Mouse (Mus musculus): ENCODE measurements around the gene Cryab. TPM values are rescaled to one million over a fixed set of nuclear protein-coding genes. Genes with fewer than 3 reads are reported as not detected.

Gene Cryab
- polyA plus RNA-seq, 1 experiment from 2014 or later = 233 TPM

GRCm38 (mm10) chr9:50722451-50722911, 28.6 kb upstream of the Cryab start:
- WGBS = 55% methylated on average over 8 of the region's 8 CpGs
- DNase-seq (ENCODE audit: low spot score) (no peak), ATAC-seq (replicated peaks; ENCODE audit: low FRiP score, low read depth) (no peak)

GRCm38 (mm10) chr9:50723406-50723805, 27.7 kb upstream of the Cryab start:
- 0 out of 2 replicates have a peak overlapping the region, but pooled peaks have one; percentile 21 for H3K4me2 ChIP-seq (ENCODE audit: low read length)
- WGBS = 44% methylated on average over 7 of the region's 7 CpGs
- H3K27ac ChIP-seq = no peak overlapping the region
- H3K4me1 ChIP-seq (replicated peaks; ENCODE audit: insufficient read depth, low read length) = 0 out of 2 replicates have a peak, but pooled peaks cover 5% of the 10 kb centered on the region
- ATAC-seq (replicated peaks; ENCODE audit: low FRiP score, low read depth) (no peak), DNase-seq (ENCODE audit: low spot score) (peak; percentile 37)
- no peaks in the 10 kb centered on the region for H3K27me3 ChIP-seq (ENCODE audit: insufficient read depth, low read length)
- H3K9ac ChIP-seq (ENCODE audit: low read depth, low read length) = no peak overlapping the region
- no peak for TF ChIP-seq CTCF (IDR thresholded peaks at IDR 0.05; ENCODE audit: low read depth)
- no peak overlapping the region for H3K4me3 ChIP-seq (replicated peaks; ENCODE audit: low read depth, low read length)
- H3K9me3 ChIP-seq (replicated peaks; ENCODE audit: low read length) = no peaks in the 10 kb centered on the region
- no peaks in the 10 kb centered on the region for H3K36me3 ChIP-seq (ENCODE audit: insufficient read depth, low read length)

More at GRCm38 (mm10) chr9:50722451-50722911, 28.6 kb upstream of the Cryab start:
- H3K9me3 ChIP-seq (replicated peaks; ENCODE audit: low read length) = no peaks in the 10 kb centered on the region
- TF ChIP-seq CTCF (IDR thresholded peaks at IDR 0.05; ENCODE audit: low read depth) = no peak
- H3K9ac ChIP-seq (ENCODE audit: low read depth, low read length) = no peak overlapping the region
- no peak overlapping the region for H3K27ac ChIP-seq
- H3K4me3 ChIP-seq (replicated peaks; ENCODE audit: low read depth, low read length) = no peak overlapping the region
- no peak overlapping the region for H3K4me2 ChIP-seq (ENCODE audit: low read length)
- 0 out of 2 replicates have a peak, but pooled peaks cover 4% of the 10 kb centered on the region for H3K4me1 ChIP-seq (replicated peaks; ENCODE audit: insufficient read depth, low read length)
- no peaks in the 10 kb centered on the region for H3K36me3 ChIP-seq (ENCODE audit: insufficient read depth, low read length)
- H3K27me3 ChIP-seq (ENCODE audit: insufficient read depth, low read length) = no peaks in the 10 kb centered on the region

- WGBS = 81% methylated on average over 2 of the region's 2 CpGs
- H3K4me1 ChIP-seq (replicated peaks; ENCODE audit: insufficient read depth, low read length) = 0 out of 2 replicates have a peak, but pooled peaks cover 7% of the 10 kb centered on the region
- H3K4me3 ChIP-seq (replicated peaks; ENCODE audit: low read depth, low read length) = no peak overlapping the region
- H3K27ac ChIP-seq = no peak overlapping the region
- ATAC-seq (replicated peaks; ENCODE audit: low FRiP score, low read depth) = no peak
- no peaks in the 10 kb centered on the region for H3K27me3 ChIP-seq (ENCODE audit: insufficient read depth, low read length)
- TF ChIP-seq CTCF (IDR thresholded peaks at IDR 0.05; ENCODE audit: low read depth) = no peak
- H3K36me3 ChIP-seq (ENCODE audit: insufficient read depth, low read length) = no peaks in the 10 kb centered on the region
- H3K4me2 ChIP-seq (ENCODE audit: low read length) = no peak overlapping the region
- H3K9me3 ChIP-seq (replicated peaks; ENCODE audit: low read length) = no peaks in the 10 kb centered on the region
- no peak for DNase-seq (ENCODE audit: low spot score)
- H3K9ac ChIP-seq (ENCODE audit: low read depth, low read length) = no peak overlapping the region
Measured at GRCm38 (mm10) chr9:50724147-50724546, 27.0 kb upstream of the Cryab start.

GRCm38 (mm10) chr9:50724661-50725330, 26.3 kb upstream of the Cryab start:
- Histone ChIP-seq H3K36me3 (ENCODE audit: insufficient read depth, low read length) (no peaks in the 10 kb centered on the region), H3K4me1 (replicated peaks; ENCODE audit: insufficient read depth, low read length) (0 out of 2 replicates have a peak, but pooled peaks cover 11% of the 10 kb centered on the region), H3K27ac (no peak overlapping the region), H3K9ac (ENCODE audit: low read depth, low read length) (no peak overlapping the region), H3K4me3 (replicated peaks; ENCODE audit: low read depth, low read length) (no peak overlapping the region), H3K27me3 (ENCODE audit: insufficient read depth, low read length) (no peaks in the 10 kb centered on the region), H3K9me3 (replicated peaks; ENCODE audit: low read length) (no peaks in the 10 kb centered on the region), H3K4me2 (ENCODE audit: low read length) (no peak overlapping the region)
- no peak for ATAC-seq (replicated peaks; ENCODE audit: low FRiP score, low read depth)
- WGBS = 40% methylated on average over 3 of the region's 3 CpGs
- no peak for TF ChIP-seq CTCF (IDR thresholded peaks at IDR 0.05; ENCODE audit: low read depth)
- DNase-seq (ENCODE audit: low spot score) = no peak

GRCm38 (mm10) chr9:50725921-50726590, 25.1 kb upstream of the Cryab start:
- 0 out of 2 replicates have a peak, but pooled peaks cover 11% of the 10 kb centered on the region for H3K4me1 ChIP-seq (replicated peaks; ENCODE audit: insufficient read depth, low read length)
- H3K4me2 ChIP-seq (ENCODE audit: low read length) = no peak overlapping the region
- no peaks in the 10 kb centered on the region for H3K27me3 ChIP-seq (ENCODE audit: insufficient read depth, low read length)
- H3K36me3 ChIP-seq (ENCODE audit: insufficient read depth, low read length) = no peaks in the 10 kb centered on the region
- no peak for TF ChIP-seq CTCF (IDR thresholded peaks at IDR 0.05; ENCODE audit: low read depth)
- H3K9ac ChIP-seq (ENCODE audit: low read depth, low read length) = no peak overlapping the region
- 52% methylated on average over 8 of the region's 8 CpGs for WGBS
- no peak overlapping the region for H3K27ac ChIP-seq
- no peak for DNase-seq (ENCODE audit: low spot score)
- H3K4me3 ChIP-seq (replicated peaks; ENCODE audit: low read depth, low read length) = no peak overlapping the region
- no peaks in the 10 kb centered on the region for H3K9me3 ChIP-seq (replicated peaks; ENCODE audit: low read length)
- ATAC-seq (replicated peaks; ENCODE audit: low FRiP score, low read depth) = no peak

- DNase-seq (ENCODE audit: low spot score) (no peak), ATAC-seq (replicated peaks; ENCODE audit: low FRiP score, low read depth) (no peak)
- WGBS = 3% methylated on average over 30 of the region's 30 CpGs
- Histone ChIP-seq H3K27me3 (ENCODE audit: insufficient read depth, low read length) (no peaks in the 10 kb centered on the region), H3K4me3 (replicated peaks; ENCODE audit: low read depth, low read length) (peak overlapping the region; percentile 51), H3K9me3 (replicated peaks; ENCODE audit: low read length) (no peaks in the 10 kb centered on the region), H3K4me2 (ENCODE audit: low read length) (peak overlapping the region; percentile 83), H3K27ac (no peak overlapping the region), H3K9ac (ENCODE audit: low read depth, low read length) (peak overlapping the region; percentile 52), H3K4me1 (replicated peaks; ENCODE audit: insufficient read depth, low read length) (0 out of 2 replicates have a peak, but pooled peaks cover 11% of the 10 kb centered on the region), H3K36me3 (ENCODE audit: insufficient read depth, low read length) (no peaks in the 10 kb centered on the region)
- no peak for TF ChIP-seq CTCF (IDR thresholded peaks at IDR 0.05; ENCODE audit: low read depth)
Measured at GRCm38 (mm10) chr9:50727171-50727924, 23.8 kb upstream of the Cryab start.
